Mouse (Mus musculus) neural tube, embryonic 11.5 days (tissue): ENCODE data around the gene Pi4k2a. TPM values are rescaled to one million over a fixed set of nuclear protein-coding genes. Genes with fewer than 3 reads are reported as not detected.

ENCODE experiments used
- ATAC-seq: fragments of 200-750 bp; cut with Nextera tagmentation; 2 replicates; pipeline ENCODE4 v1.8.0; 2017; ENCODE audit warnings: moderate number of reproducible peaks, mild to moderate bottlenecking, moderate TSS enrichment, moderate library complexity; ENCODE audit not compliant: insufficient read depth, low FRiP score, low TSS enrichment
- DNase-seq: peaks from one replicate; pipeline ENCODE4 v3.0.0-alpha.2; 2015; ENCODE audit warnings: low spot score
- H3K27ac ChIP-seq: fragments of 300-500 bp; sonication (generic); 2 replicates; pipeline ENCODE4 v1.5.1; 2014; ENCODE audit warnings: low read depth, mild to moderate bottlenecking, low read length
- H3K27me3 ChIP-seq: fragments of 300-500 bp; sonication (generic); 2 replicates; pipeline ENCODE4 v1.6.1; 2014; ENCODE audit warnings: mild to moderate bottlenecking, low read length, mixed read lengths; ENCODE audit not compliant: control insufficient read depth, insufficient read depth
- H3K36me3 ChIP-seq: fragments of 300-500 bp; sonication (generic); 2 replicates; pipeline ENCODE4 v1.6.1; 2014; ENCODE audit warnings: mild to moderate bottlenecking, low read length, moderate library complexity, mixed read lengths; ENCODE audit not compliant: control insufficient read depth, insufficient read depth
- H3K4me1 ChIP-seq: fragments of 300-500 bp; sonication (generic); 2 replicates; pipeline ENCODE4 v1.6.1; 2014; ENCODE audit warnings: low read length, mixed read lengths; ENCODE audit not compliant: control insufficient read depth, insufficient read depth
- H3K4me2 ChIP-seq: fragments of 300-500 bp; sonication (generic); 2 replicates; pipeline ENCODE4 v1.6.1; 2014; ENCODE audit warnings: low read depth, mild to moderate bottlenecking, moderate library complexity
- H3K4me3 ChIP-seq: fragments of 300-500 bp; sonication (generic); 2 replicates; pipeline ENCODE4 v1.5.1; 2014; ENCODE audit warnings: low read depth, low read length
- H3K9ac ChIP-seq: fragments of 300-500 bp; sonication (generic); 2 replicates; pipeline ENCODE4 v1.6.1; 2014; ENCODE audit warnings: mild to moderate bottlenecking, low read length
- H3K9me3 ChIP-seq: fragments of 300-500 bp; sonication (generic); 2 replicates; pipeline ENCODE4 v1.6.1; 2016; ENCODE audit warnings: low read length; ENCODE audit not compliant: control insufficient read depth
- WGBS: fragments of 180-500 bp; shearing (Covaris S2); extraction: QIAGEN DNeasy Blood & Tissue Kit; methylation state at CpG from one replicate; pipeline ENCODE4 v1.1.7; 2014; 5-methylcytosine and 5-hydroxymethylcytosine counted together
- polyA plus RNA-seq: library from polyadenylated mRNA; unstranded; fragments of >200 nt; fragmentation: Nextera tagmentation; extraction: Ambion mirVana; gene quantifications from 2 replicates; pipeline ENCODE4 v1.2.1, GENCODE M21; 2014

Pi4k2a gene
- polyA plus RNA-seq, 1 experiment from 2014 or later: 29.6 TPM

DNA sequence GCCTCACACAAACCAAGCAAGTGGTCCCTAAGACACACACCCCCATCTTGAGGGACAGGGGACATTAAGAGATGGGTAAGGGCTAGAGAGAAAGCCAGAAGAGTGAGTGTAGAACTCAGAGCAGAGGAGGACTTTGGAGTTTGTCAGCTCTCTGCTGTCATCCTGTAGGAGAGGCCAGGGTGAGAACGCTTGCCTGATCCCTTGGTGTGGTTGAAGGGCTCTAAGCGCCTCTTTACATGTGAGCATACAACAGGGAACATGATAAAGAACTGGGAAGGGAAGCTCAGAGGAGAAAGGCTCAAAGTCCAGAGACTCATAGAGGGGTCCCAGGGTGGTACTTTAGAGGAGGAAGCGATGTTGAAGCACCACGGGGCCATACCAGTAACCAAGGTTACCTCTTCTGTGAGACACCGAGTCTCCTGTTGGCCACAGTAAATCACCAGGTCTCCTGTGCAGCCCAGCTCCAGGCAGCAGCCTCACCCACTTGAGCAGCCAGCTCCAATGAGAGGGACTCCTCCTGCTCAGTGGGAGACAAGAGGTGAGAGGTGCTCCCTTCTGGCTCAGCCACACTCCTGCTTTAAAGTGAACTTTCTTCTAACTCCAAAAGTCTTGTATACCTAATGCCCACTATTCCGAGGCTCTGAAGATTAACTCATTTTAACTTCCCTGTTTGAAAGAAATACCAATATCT lies 33.4 kb upstream of the Pi4k2a start:
- H3K9ac ChIP-seq: no peak overlapping the region
- H3K27me3 ChIP-seq: no peaks in the 10 kb centered on the region
- no peaks in the 10 kb centered on the region for H3K36me3 ChIP-seq
- H3K4me3 ChIP-seq: no peak overlapping the region
- no peak overlapping the region for H3K4me2 ChIP-seq
- no peaks in the 10 kb centered on the region for H3K4me1 ChIP-seq
- 78% methylated on average over 6 of the region's 6 CpGs for WGBS
- no peak for DNase-seq
- no peaks in the 10 kb centered on the region for H3K9me3 ChIP-seq
- no peak for ATAC-seq
- H3K27ac ChIP-seq: no peak overlapping the region

DNA sequence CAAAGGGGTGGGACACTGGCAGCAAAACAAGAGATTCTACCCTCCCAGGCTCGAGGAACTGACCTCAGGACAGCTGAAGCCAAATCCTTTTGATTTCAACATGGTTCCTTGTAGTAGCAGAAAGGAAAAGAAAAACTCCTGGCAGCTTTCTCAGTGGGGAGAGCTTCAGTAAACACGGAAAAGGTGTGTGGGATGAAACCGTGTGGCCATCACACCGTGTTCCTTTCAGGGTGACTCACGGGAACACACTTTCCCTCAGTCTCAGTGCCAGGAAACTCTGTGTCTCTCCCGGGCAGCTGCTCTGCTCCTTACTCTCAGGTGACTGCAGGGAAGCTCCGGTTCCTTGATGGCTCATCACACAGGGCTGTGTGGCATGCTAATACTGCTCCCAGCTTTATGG lies 31.8 kb upstream of the Pi4k2a start:
- no peak overlapping the region for H3K4me3 ChIP-seq
- ATAC-seq: no peak
- H3K4me1 ChIP-seq: no peaks in the 10 kb centered on the region

DNA sequence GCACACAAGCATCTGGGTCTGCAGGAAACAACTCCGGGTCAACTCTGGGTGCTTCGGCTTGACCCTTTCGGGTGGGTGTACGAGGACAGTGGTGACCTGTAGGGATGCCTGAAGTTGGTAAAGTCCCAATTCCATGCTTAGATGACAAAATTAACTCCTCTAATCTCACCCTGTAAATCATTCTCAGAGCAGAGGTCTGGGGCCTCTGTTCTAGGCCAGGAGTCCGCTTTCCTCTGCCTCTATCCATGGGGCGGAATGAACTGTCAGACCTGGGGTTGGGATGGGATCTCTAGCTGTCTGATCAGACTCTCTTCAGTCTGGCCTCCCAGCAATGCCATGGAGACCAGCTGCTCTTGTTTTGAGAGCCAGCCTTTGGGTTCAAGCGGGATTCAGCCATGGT lies 28.8 kb upstream of the Pi4k2a start:
- Histone ChIP-seq H3K36me3 (no peaks in the 10 kb centered on the region), H3K4me2 (no peak overlapping the region), H3K9ac (no peak overlapping the region), H3K27me3 (no peaks in the 10 kb centered on the region), H3K9me3 (no peaks in the 10 kb centered on the region), H3K4me3 (no peak overlapping the region), H3K27ac (no peak overlapping the region), H3K4me1 (no peaks in the 10 kb centered on the region)
- 90% methylated on average over 7 of the region's 7 CpGs for WGBS
- DNase-seq (no peak), ATAC-seq (no peak)

More for the DNA sequence above, 31.8 kb upstream of the Pi4k2a start:
- 70% methylated on average over 7 of the region's 7 CpGs for WGBS
- DNase-seq: no peak
- Histone ChIP-seq H3K9ac (no peak overlapping the region), H3K4me2 (no peak overlapping the region), H3K27ac (no peak overlapping the region), H3K27me3 (no peaks in the 10 kb centered on the region), H3K9me3 (no peaks in the 10 kb centered on the region), H3K36me3 (no peaks in the 10 kb centered on the region)

DNA sequence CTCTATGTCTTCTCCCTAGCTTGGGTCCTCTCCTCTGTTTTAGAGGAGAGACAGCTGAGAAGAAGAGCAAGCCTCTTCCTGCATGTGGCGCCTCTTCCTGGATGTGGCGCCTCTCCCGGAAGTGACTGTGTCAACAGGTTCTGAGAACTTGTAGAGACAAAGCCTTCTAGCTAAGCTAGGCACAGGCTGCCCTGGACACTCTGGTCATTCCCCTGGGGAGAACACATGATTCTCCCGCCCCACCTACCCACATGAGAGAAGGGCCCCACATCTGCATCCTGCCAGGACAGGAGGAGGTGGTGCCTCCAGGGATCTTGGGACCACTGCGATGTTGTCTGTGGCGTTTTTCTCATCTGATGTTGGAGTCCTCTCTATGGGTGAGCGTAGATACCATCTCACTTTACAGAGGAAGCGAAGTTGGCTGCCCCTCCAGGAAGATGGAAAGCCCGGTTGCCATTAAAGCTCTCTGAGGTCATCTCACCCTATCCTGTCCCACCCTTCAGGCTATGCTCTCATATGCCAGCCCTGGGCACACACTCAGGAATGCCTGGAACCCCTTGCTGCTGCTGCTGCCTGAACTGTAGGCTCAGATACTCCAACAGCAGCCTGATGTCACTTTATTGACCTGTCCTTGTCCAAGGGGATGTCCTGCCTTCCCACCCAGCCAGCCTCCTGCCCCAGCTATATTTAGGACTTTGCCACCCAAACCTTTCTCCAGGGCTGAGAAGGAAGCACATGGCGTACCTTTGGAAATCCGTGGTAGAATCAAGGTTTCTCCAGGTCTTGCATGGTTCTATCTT lies 21.6 kb upstream of the Pi4k2a start:
- no peaks in the 10 kb centered on the region for H3K27me3 ChIP-seq
- H3K4me2 ChIP-seq: no peak overlapping the region
- 79% methylated on average over 11 of the region's 11 CpGs for WGBS
- no peaks in the 10 kb centered on the region for H3K36me3 ChIP-seq
- no peak overlapping the region for H3K9ac ChIP-seq
- no peak overlapping the region for H3K27ac ChIP-seq
- DNase-seq (no peak), ATAC-seq (no peak)
- H3K9me3 ChIP-seq: no peaks in the 10 kb centered on the region
- H3K4me3 ChIP-seq: no peak overlapping the region
- H3K4me1 ChIP-seq: no peaks in the 10 kb centered on the region

DNA sequence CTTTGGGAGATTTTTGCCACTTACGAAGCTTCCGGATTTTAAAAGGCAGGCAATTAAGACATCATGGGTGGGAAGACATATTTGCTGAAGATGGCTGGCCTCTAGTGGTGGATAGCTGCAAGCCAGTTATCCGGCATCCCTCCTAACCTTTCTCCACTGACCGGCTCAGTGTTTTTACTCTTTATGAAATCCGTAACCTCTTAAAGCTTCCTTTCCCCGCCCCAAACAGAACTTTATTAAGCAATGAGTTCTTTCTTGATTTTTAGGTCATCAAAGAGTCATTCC lies 21.1 kb upstream of the Pi4k2a start:
- H3K4me1 ChIP-seq: no peaks in the 10 kb centered on the region
- DNase-seq (no peak), ATAC-seq (no peak)
- no peak overlapping the region for H3K4me2 ChIP-seq
- H3K9ac ChIP-seq: no peak overlapping the region
- no peaks in the 10 kb centered on the region for H3K36me3 ChIP-seq
- no peak overlapping the region for H3K4me3 ChIP-seq
- WGBS: 77% methylated on average over 6 of the region's 6 CpGs
- H3K27me3 ChIP-seq: no peaks in the 10 kb centered on the region
- no peaks in the 10 kb centered on the region for H3K9me3 ChIP-seq
- no peak overlapping the region for H3K27ac ChIP-seq

DNA sequence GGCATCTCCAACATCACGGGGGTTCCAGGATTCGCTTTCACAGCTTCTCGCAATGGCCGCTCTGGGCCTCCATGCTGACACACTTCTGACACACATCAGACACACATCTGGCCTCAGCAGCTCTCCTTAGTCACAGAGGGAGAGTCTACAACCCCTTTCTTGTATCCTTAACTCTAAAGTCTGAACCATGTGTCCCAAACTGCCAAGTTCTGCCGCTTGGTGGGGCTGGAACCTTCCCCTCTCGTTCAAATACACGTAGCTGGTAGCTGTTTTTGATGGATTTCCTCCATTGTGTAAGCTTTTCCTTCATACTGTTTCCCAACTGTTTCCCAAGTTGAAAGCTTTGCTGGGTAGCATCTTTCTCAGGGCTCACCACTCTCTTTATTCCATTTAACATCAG lies 19.0 kb upstream of the Pi4k2a start:
- no peak overlapping the region for H3K4me2 ChIP-seq
- no peaks in the 10 kb centered on the region for H3K4me1 ChIP-seq
- DNase-seq: no peak
- H3K27ac ChIP-seq: no peak overlapping the region
- H3K9ac ChIP-seq: no peak overlapping the region
- 83% methylated on average over 7 of the region's 7 CpGs for WGBS
- no peaks in the 10 kb centered on the region for H3K9me3 ChIP-seq
- H3K36me3 ChIP-seq: no peaks in the 10 kb centered on the region; the same call in 1 of the 2 replicates
- H3K4me3 ChIP-seq: no peak overlapping the region
- H3K27me3 ChIP-seq: no peaks in the 10 kb centered on the region
- ATAC-seq: no peak

DNA sequence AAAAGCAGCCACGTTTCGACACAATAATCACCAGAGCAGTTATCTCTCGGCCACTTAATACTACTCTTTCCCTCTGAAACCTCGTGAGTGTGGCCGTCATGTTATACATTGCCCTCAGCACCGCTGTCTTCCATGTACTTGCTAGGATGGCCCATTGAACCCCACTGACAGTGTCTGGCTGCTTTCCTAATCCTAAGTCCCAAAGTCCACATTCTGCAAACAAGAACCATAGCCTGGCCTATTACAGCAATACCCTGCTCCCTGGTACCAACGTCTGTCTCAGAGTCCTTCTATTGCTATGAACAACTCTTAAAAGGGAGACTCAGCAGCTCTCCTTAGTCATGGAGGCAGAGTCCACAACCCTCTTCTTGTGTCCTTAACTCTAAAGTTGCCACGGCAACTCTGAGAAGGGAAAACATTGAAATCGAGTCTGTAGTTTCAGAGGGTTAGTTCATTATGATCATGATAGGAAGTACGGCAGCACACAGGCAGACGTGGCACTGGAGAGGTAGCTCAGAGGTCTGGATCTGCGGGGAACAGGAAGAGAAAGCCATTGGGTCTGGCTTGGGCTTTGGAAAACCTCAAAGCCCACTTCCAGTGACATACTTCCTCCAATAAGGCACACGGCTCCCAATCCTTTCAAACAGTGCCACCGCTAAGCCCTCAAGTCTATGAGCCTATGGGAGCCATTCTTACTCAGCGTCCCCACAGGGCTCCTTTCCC lies 18.2 kb upstream of the Pi4k2a start:
- Histone ChIP-seq H3K4me2 (no peak overlapping the region), H3K27me3 (no peaks in the 10 kb centered on the region)
- 86% methylated on average over 15 of the region's 15 CpGs for WGBS

DNA sequence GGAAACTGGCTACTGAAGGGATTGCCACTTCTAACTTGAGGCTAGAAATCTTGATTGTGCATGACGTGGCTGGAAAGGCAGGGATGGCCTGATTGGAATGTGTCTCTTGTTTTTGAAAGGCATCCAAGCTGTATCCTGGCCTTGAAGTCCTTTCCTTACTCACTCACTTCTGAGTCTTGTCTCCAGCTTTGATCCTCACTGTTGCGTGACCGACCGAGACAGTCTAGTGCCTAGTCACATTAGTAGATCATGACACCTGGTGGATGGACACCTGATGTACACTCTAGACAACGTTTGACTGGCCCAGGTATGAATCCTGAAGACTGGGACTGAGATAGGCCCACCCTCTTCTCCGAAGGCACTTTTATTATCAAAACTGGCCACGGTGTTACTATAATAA lies 17.5 kb upstream of the Pi4k2a start:
- DNase-seq: no peak
- H3K36me3 ChIP-seq: no peaks in the 10 kb centered on the region; the same call in 1 of the 2 replicates
- no peak overlapping the region for H3K27ac ChIP-seq
- no peaks in the 10 kb centered on the region for H3K27me3 ChIP-seq
- H3K9ac ChIP-seq: no peak overlapping the region
- H3K9me3 ChIP-seq: no peaks in the 10 kb centered on the region
- no peak overlapping the region for H3K4me2 ChIP-seq
- no peaks in the 10 kb centered on the region for H3K4me1 ChIP-seq
- WGBS: 80% methylated on average over 7 of the region's 7 CpGs
- no peak for ATAC-seq
- H3K4me3 ChIP-seq: no peak overlapping the region

More for the DNA sequence above, 18.2 kb upstream of the Pi4k2a start:
- H3K9me3 ChIP-seq: no peaks in the 10 kb centered on the region
- ATAC-seq (no peak), DNase-seq (no peak)
- H3K4me1 ChIP-seq: no peaks in the 10 kb centered on the region
- no peak overlapping the region for H3K4me3 ChIP-seq
- H3K27ac ChIP-seq: no peak overlapping the region
- no peaks in the 10 kb centered on the region; the same call in 1 of the 2 replicates for H3K36me3 ChIP-seq
- no peak overlapping the region for H3K9ac ChIP-seq
